Mouse (Mus musculus): ENCODE results near the gene Hectd1. TPM values are rescaled to one million over a fixed set of nuclear protein-coding genes. Genes with fewer than 3 reads are reported as not detected.

The Hectd1 gene
- polyA plus RNA-seq, 1 experiment from 2014 or later = 24.7 TPM

DNA sequence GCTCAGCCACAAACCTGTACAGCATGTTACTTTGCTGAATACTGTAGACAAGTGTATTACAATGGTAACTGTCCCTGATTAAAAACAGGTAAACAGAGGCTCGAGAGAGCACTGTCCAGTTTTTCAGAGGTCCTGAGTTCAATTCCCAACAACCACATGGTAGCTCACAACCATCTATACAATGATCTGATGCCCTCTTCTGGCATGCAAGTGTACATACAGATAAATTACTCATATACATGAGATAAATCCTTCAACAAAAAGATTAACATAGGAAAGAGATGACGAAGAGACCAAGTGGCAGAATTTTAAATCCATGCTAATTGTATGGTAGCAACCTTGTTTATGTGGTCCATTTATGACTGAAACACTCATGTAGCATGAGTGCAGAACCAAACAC is 82.0 kb downstream of the Hectd1 start:
- peaks cover 32% of the 10 kb centered on the region for H3K36me3 ChIP-seq (ENCODE audit: control insufficient read depth, insufficient read depth, low read length)
- no peak for ATAC-seq (ENCODE audit: low FRiP score, low TSS enrichment)

DNA sequence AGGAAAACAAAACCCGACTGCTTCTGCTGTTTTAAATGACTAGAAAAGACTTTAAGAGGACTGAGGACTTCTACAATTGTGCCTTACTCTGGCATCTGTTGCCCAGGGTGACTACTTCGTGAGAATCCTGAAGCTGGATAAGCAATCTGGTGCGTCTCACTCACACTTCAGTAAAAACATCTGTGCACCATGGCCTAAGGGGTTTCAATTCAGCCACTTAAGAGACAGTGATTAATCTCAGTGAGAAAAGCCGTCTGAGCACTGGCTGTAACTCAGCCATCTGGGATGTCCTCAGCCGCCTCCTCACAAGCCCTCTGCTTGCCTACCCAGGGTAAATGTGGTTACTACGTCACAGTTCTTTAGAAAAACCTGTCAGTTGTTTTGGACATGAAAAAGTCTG is 84.4 kb downstream of the Hectd1 start:
- no peak for DNase-seq (ENCODE audit: low spot score)
- no peak overlapping the region for H3K27ac ChIP-seq (replicated peaks)
- no peaks in the 10 kb centered on the region for H3K4me1 ChIP-seq (replicated peaks; ENCODE audit: control insufficient read depth, insufficient read depth)
- H3K27me3 ChIP-seq (ENCODE audit: control insufficient read depth, insufficient read depth, low read length) = no peaks in the 10 kb centered on the region
- no peak overlapping the region for H3K4me3 ChIP-seq (ENCODE audit: low read depth, low read length)
- 53% methylated on average over 6 of the region's 6 CpGs for WGBS
- H3K4me2 ChIP-seq (replicated peaks; ENCODE audit: low read depth) = no peak overlapping the region
- ATAC-seq (ENCODE audit: low FRiP score, low TSS enrichment) = no peak
- no peaks in the 10 kb centered on the region for H3K9me3 ChIP-seq (ENCODE audit: control insufficient read depth, low read length)
- TF ChIP-seq CTCF (IDR thresholded peaks at IDR 0.05; ENCODE audit: low read depth) (no peak), EP300 (optimal IDR thresholded peaks at IDR 0.05) (no peak)
- H3K36me3 ChIP-seq (ENCODE audit: control insufficient read depth, insufficient read depth, low read length) = peaks cover 17% of the 10 kb centered on the region
- no peak overlapping the region; the same call in 1 of the 2 replicates for H3K9ac ChIP-seq (ENCODE audit: low read length)

More for the DNA sequence above, 82.0 kb downstream of the Hectd1 start:
- Histone ChIP-seq H3K27me3 (ENCODE audit: control insufficient read depth, insufficient read depth, low read length) (no peaks in the 10 kb centered on the region), H3K4me3 (ENCODE audit: low read depth, low read length) (no peak overlapping the region), H3K9ac (ENCODE audit: low read length) (no peak overlapping the region), H3K4me1 (replicated peaks; ENCODE audit: control insufficient read depth, insufficient read depth) (no peaks in the 10 kb centered on the region), H3K4me2 (replicated peaks; ENCODE audit: low read depth) (no peak overlapping the region), H3K27ac (replicated peaks) (no peak overlapping the region), H3K9me3 (ENCODE audit: control insufficient read depth, low read length) (no peaks in the 10 kb centered on the region)
- 80% methylated on average over 2 of the region's 2 CpGs for WGBS
- no peak for DNase-seq (ENCODE audit: low spot score)
- TF ChIP-seq EP300 (optimal IDR thresholded peaks at IDR 0.05) (no peak), CTCF (IDR thresholded peaks at IDR 0.05; ENCODE audit: low read depth) (peak; percentile 56)

DNA sequence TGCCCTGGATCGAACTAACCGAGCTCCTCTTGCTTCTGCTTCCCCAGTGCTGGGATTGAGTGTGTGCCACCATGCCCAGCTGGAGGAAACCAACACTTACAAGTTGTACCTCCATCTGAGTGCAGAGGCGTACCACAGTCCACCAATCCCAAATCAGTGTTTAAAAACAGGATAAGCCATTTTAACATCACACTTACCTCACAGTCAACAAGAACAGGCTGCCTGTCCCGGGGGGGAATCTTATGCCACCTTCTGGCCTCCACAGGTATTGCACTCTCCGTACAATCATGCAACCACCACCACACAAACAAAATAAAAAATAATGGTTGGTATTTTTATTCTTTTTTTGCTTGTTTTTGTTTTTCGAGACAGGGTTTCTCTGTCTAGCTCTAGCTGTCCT is 87.6 kb downstream of the Hectd1 start:
- peak; percentile 50 for DNase-seq (ENCODE audit: low spot score)
- 83% methylated on average over 6 of the region's 6 CpGs for WGBS
- Histone ChIP-seq H3K4me3 (ENCODE audit: low read depth, low read length) (no peak overlapping the region), H3K4me2 (replicated peaks; ENCODE audit: low read depth) (no peak overlapping the region), H3K27ac (replicated peaks) (no peak overlapping the region), H3K27me3 (ENCODE audit: control insufficient read depth, insufficient read depth, low read length) (no peaks in the 10 kb centered on the region), H3K9me3 (ENCODE audit: control insufficient read depth, low read length) (no peaks in the 10 kb centered on the region), H3K9ac (ENCODE audit: low read length) (no peak overlapping the region), H3K4me1 (replicated peaks; ENCODE audit: control insufficient read depth, insufficient read depth) (no peaks in the 10 kb centered on the region), H3K36me3 (ENCODE audit: control insufficient read depth, insufficient read depth, low read length) (peaks cover 11% of the 10 kb centered on the region)
- ATAC-seq (ENCODE audit: low FRiP score, low TSS enrichment) = 0 out of 2 replicates have a peak, but pooled peaks have one; percentile 24
- TF ChIP-seq EP300 (optimal IDR thresholded peaks at IDR 0.05) (no peak), CTCF (IDR thresholded peaks at IDR 0.05; ENCODE audit: low read depth) (peak; percentile 83)

DNA sequence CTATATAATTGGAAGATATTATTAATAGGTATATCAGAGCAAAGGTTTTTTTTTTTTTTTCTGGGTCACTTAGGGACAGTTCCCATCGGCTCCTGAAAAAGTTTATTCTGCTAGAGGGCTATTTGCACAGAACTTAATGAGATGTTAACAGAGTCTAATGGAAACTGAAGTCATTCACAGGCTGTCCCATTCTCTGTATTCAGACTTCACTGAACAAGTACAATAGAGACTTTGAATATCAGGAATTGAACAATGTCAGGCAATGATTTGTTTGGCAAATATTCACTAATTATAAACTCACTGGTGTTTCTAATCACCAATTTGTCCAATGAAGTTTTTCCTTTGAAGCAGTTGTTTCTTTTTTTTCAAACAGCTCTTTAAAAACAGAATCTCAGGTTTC is 92.5 kb downstream of the Hectd1 start:
- TF ChIP-seq EP300 (optimal IDR thresholded peaks at IDR 0.05) (no peak), CTCF (IDR thresholded peaks at IDR 0.05; ENCODE audit: low read depth) (no peak)
- DNase-seq (ENCODE audit: low spot score) (no peak), ATAC-seq (ENCODE audit: low FRiP score, low TSS enrichment) (no peak)
- Histone ChIP-seq H3K4me1 (replicated peaks; ENCODE audit: control insufficient read depth, insufficient read depth) (peaks cover 6% of the 10 kb centered on the region), H3K4me2 (replicated peaks; ENCODE audit: low read depth) (no peak overlapping the region), H3K4me3 (ENCODE audit: low read depth, low read length) (no peak overlapping the region), H3K9ac (ENCODE audit: low read length) (no peak overlapping the region), H3K27me3 (ENCODE audit: control insufficient read depth, insufficient read depth, low read length) (no peaks in the 10 kb centered on the region), H3K9me3 (ENCODE audit: control insufficient read depth, low read length) (no peaks in the 10 kb centered on the region), H3K27ac (replicated peaks) (no peak overlapping the region), H3K36me3 (ENCODE audit: control insufficient read depth, insufficient read depth, low read length) (no peaks in the 10 kb centered on the region)
- WGBS = 35% methylated on average over 1 of the region's 1 CpGs

DNA sequence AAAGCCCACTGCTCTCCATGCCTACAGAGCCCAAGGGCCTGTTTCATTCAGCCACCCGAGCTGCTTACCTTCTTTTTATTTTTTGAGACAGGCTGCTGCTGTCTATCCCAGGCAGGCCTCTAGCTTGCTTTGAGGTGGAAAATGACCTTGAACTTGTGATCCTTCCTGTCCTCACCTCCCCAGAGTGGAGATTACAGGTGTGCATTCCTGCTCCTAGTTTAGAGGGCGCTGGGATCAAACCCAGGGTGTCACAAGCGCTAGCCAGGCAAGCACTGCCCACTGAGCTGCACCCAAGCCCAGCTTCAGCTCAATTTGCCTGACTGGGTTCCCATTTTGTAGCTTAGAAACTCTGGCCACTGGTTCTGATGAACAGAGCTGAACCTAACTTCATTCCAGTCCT is 93.0 kb downstream of the Hectd1 start:
- WGBS = 71% methylated on average over 3 of the region's 3 CpGs
- H3K4me1 ChIP-seq (replicated peaks; ENCODE audit: control insufficient read depth, insufficient read depth) = peaks cover 6% of the 10 kb centered on the region

DNA sequence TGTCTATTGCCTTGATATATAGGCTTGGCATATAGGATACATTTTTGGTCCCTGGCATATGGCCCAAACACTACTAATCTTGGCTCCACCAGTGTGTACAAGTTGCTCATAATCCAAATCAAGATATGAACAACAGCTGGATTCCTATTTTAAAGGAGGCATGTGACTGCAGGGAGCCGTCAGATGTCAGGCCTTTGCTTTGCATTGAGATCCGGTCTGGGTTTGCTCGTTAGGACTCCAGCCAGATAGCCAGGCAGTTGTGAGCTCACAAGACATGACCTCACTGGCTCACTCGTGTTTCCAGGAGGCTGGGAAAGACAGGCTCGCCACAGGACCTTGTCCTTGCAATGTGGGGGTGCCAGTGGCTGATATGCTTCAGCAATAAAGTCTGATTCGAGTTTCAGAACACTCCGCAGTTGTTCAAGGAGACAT is 93.5 kb downstream of the Hectd1 start:
- ATAC-seq (ENCODE audit: low FRiP score, low TSS enrichment) (peak; percentile 63), DNase-seq (ENCODE audit: low spot score) (peak; percentile 53)
- Histone ChIP-seq H3K9ac (ENCODE audit: low read length) (no peak overlapping the region), H3K4me1 (replicated peaks; ENCODE audit: control insufficient read depth, insufficient read depth) (peaks cover 6% of the 10 kb centered on the region), H3K27me3 (ENCODE audit: control insufficient read depth, insufficient read depth, low read length) (no peaks in the 10 kb centered on the region), H3K36me3 (ENCODE audit: control insufficient read depth, insufficient read depth, low read length) (no peaks in the 10 kb centered on the region), H3K4me2 (replicated peaks; ENCODE audit: low read depth) (no peak overlapping the region), H3K4me3 (ENCODE audit: low read depth, low read length) (no peak overlapping the region), H3K9me3 (ENCODE audit: control insufficient read depth, low read length) (no peaks in the 10 kb centered on the region), H3K27ac (replicated peaks) (peak overlapping the region; percentile 87)
- TF ChIP-seq CTCF (IDR thresholded peaks at IDR 0.05; ENCODE audit: low read depth) = no peak
- TF ChIP-seq EP300 (optimal IDR thresholded peaks at IDR 0.05) = no peak
- 19% methylated on average over 7 of the region's 7 CpGs for WGBS

More for the DNA sequence above, 93.0 kb downstream of the Hectd1 start:
- Histone ChIP-seq H3K4me3 (ENCODE audit: low read depth, low read length) (no peak overlapping the region), H3K27me3 (ENCODE audit: control insufficient read depth, insufficient read depth, low read length) (no peaks in the 10 kb centered on the region), H3K36me3 (ENCODE audit: control insufficient read depth, insufficient read depth, low read length) (no peaks in the 10 kb centered on the region), H3K4me2 (replicated peaks; ENCODE audit: low read depth) (no peak overlapping the region), H3K27ac (replicated peaks) (peak overlapping the region; percentile 87), H3K9ac (ENCODE audit: low read length) (no peak overlapping the region), H3K9me3 (ENCODE audit: control insufficient read depth, low read length) (no peaks in the 10 kb centered on the region)
- ATAC-seq (ENCODE audit: low FRiP score, low TSS enrichment) (no peak), DNase-seq (ENCODE audit: low spot score) (no peak)
- TF ChIP-seq EP300 (optimal IDR thresholded peaks at IDR 0.05) (no peak), CTCF (IDR thresholded peaks at IDR 0.05; ENCODE audit: low read depth) (no peak)
